Mouse (Mus musculus) Patski (cell line): ENCODE results near the gene Klhl24. TPM values are rescaled to one million over a fixed set of nuclear protein-coding genes. Genes with fewer than 3 reads are reported as not detected.

Experiments used
- ATAC-seq: fragments of 100-300 bp; one replicate; pipeline ENCODE4 v1.8.0; 2021
- CTCF ChIA-PET: fragments of 350-600 bp; sonication (Branson Sonifier 250); formaldehyde crosslinking; loops from one replicate; lab custom pipeline; 2022; ENCODE audit warnings: inconsistent platforms; lab: Charles Lee
- POLR2A ChIA-PET: fragments of 350-600 bp; sonication (Branson Sonifier 250); formaldehyde crosslinking; loops from one replicate; lab custom pipeline; 2022; ENCODE audit warnings: antibody characterized with exemption, inconsistent platforms; lab: Charles Lee
- DNase-seq: peaks from one replicate; pipeline ENCODE4 v3.0.0-alpha.2; 2011; ENCODE audit warnings: low read depth, low spot score
- H3K27me3 ChIP-seq: fragments of 371-371 bp; one replicate; pipeline ENCODE4 v1.5.1; 2021
- CTCF ChIP-seq: fragments of 100-300 bp; IDR thresholded peaks from one replicate; pipeline ENCODE4 v1.5.1; 2021
- in situ Hi-C: fragments of 300-500 bp; cut with MboI; formaldehyde crosslinking; loops from 3 replicates; pipeline ENCODE4 v1.11.1; 2018; ENCODE audit warnings: low pct_unique_long_range_greater_than_20kb, mixed read lengths
- polyA plus RNA-seq: library from polyadenylated mRNA; unstranded; gene quantifications from one replicate; pipeline ENCODE4 v1.2.3, GENCODE M21; 2021

The Klhl24 gene
- 58.2 TPM for polyA plus RNA-seq

GRCm38 (mm10) chr16:20097069-20097710, at the start of gene Klhl24:
Gene Klhl24 (plus strand): TSS chr16:20097542.
- ATAC-seq (peak; percentile 93), DNase-seq (peak; percentile 78)
- ChIA-PET CTCF (interaction anchor here (1.5 kb wide), 1 partner anchor 22 kb away, joined by 3 read pairs; no protein-coding TSS in a partner anchor), POLR2A (no interaction called here)
- TF ChIP-seq CTCF, result peak; percentile 90
- in situ Hi-C loops, result loop anchor here (10.0 to 25.0 kb wide), 2 partner anchors 182 to 360 kb away; no protein-coding TSS in a partner anchor
- no peaks in the 10 kb centered on the region for H3K27me3 ChIP-seq

DNA sequence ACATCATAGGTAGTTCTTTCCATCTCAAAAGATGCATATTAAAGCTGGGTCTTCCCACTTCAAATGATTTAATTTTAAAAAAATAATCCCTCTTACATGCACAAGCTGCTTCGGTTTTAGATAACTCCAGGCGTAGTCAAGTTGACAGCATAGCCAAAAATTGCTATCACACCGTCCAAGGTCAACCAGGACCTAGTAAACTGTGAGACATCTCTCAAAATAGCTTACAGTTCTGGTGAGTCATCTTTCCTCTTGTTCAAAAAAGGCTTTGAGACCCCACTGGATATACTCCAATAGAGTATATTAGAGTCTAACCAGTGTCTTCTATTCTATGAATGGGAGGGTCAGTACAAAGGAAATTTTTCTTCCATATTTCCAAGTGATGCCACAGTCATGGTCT, 44.7 kb upstream of the Klhl24 start:
- CTCF ChIA-PET, result interaction anchor here (1.4 kb wide), 1 partner anchor 31 kb away, joined by 5 read pairs; no protein-coding TSS in a partner anchor
- in situ Hi-C loops, result no loop called here
- H3K27me3 ChIP-seq, result no peaks in the 10 kb centered on the region
- DNase-seq (no peak), ATAC-seq (no peak)
- POLR2A ChIA-PET, result no interaction called here
- no peak for TF ChIP-seq CTCF

- in situ Hi-C loops, result no loop called here
Observed at GRCm38 (mm10) chr16:20072770-20073169, 24.6 kb upstream of the Klhl24 start.

GRCm38 (mm10) chr16:20076675-20077074, 20.7 kb upstream of the Klhl24 start:
- ChIA-PET CTCF (no interaction called here), POLR2A (no interaction called here)
- no peaks in the 10 kb centered on the region for H3K27me3 ChIP-seq
- DNase-seq (no peak), ATAC-seq (no peak)
- in situ Hi-C loops, result loop anchor here (25.0 kb wide), 1 partner anchor 339 kb away; no protein-coding TSS in a partner anchor
- TF ChIP-seq CTCF, result no peak

More at GRCm38 (mm10) chr16:20072770-20073169, 24.6 kb upstream of the Klhl24 start:
- POLR2A ChIA-PET, result no interaction called here
- no peak for DNase-seq
- no peak for ATAC-seq
- no peaks in the 10 kb centered on the region for H3K27me3 ChIP-seq
- TF ChIP-seq CTCF, result no peak
- CTCF ChIA-PET, result no interaction called here

- in situ Hi-C loops, result loop anchor here (25.0 kb wide), 1 partner anchor 343 kb away; no protein-coding TSS in a partner anchor
- ChIA-PET POLR2A (interaction anchor here (0.5 kb wide), 1 partner anchor 64 kb away, joined by 4 read pairs; no protein-coding TSS in a partner anchor), CTCF (interaction anchor here (1.0 kb wide), 1 partner anchor 9 kb away, joined by 3 read pairs; no protein-coding TSS in a partner anchor)
- no peak for TF ChIP-seq CTCF
- H3K27me3 ChIP-seq, result no peaks in the 10 kb centered on the region
- DNase-seq, result no peak
- ATAC-seq, result no peak
Observed at GRCm38 (mm10) chr16:20080271-20080670, 17.1 kb upstream of the Klhl24 start.

DNA sequence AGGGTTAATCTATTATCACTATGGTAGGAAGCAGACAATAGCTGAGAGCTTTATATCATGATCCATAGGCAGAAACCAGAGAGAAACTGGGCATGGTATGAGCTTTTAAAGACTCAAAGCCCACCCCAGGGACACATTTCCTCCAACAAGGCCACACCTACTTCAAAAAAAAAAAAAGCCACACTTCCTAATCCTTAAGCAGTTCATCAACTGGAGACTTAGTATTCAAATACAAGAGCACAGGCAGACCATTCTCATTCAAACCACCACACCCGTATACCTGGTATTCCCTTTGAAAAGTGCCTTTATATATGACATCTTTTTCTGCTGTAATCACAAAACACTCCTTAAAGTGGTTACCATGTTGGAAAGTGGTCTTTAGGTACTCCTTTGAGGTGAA, 12.7 kb upstream of the Klhl24 start:
- CTCF ChIA-PET, result interaction anchor here (1.2 kb wide), 1 partner anchor 8 kb away, joined by 4 read pairs; no protein-coding TSS in a partner anchor
- in situ Hi-C loops, result loop anchor here (25.0 kb wide), 1 partner anchor 347 kb away; no protein-coding TSS in a partner anchor
- POLR2A ChIA-PET, result interaction anchor here (0.7 kb wide), 1 partner anchor 97 kb away, joined by 4 read pairs; no protein-coding TSS in a partner anchor
- no peak for TF ChIP-seq CTCF
- no peak for ATAC-seq
- no peaks in the 10 kb centered on the region for H3K27me3 ChIP-seq
- no peak for DNase-seq

DNA sequence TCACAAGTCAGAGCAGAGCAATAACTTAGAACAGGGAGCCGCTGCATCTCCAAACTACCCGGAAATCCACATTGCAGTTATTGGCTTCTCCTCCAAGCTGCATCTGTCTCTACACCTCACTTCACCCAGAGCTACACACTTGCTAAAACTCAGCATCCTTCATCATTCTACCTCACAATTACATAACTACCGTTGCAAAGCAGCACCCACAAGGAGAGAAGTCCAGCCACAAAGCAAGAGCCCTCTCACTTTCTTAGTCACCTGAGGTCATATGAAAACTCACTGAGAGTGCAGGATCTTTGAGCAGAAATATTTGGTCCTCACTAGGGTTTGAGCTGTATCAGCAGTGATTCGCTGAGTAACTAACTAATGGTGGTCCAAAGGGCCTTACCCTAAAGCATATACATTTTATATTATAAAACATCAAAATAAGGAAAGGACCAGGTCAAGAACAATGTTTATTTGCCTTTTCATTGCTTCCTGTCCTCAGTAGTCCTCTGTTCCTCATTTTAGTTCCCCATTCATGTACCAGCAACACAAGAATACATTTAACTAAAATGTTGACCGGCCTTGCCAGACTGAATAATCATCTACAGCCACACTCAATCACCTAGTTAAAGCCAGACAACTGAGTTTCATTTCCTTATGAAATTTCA, 12.0 kb upstream of the Klhl24 start:
- ChIA-PET CTCF (no interaction called here), POLR2A (no interaction called here)
- no peak for ATAC-seq
- in situ Hi-C loops, result loop anchor here (25.0 kb wide), 1 partner anchor 348 kb away; no protein-coding TSS in a partner anchor
- no peaks in the 10 kb centered on the region for H3K27me3 ChIP-seq
- no peak for TF ChIP-seq CTCF
- DNase-seq, result no peak

DNA sequence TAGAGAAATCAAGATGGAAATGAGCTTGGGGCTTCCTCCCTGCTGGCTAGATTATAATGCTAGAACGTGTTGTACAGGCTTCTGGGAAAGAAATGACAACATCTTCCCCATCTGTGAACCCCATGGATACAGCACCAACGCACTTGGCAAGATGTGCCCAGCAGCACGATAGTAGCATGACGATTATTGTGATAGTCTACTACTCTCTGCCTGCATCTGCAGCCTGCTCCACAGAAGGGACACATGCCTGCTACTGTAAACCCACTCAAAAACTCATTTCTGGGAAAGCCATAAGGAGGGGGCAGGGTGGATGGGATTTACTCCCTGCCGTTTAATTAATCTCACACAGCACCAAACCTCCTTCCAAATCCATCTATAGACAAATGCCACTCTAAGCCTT, 10.4 kb upstream of the Klhl24 start:
- no peaks in the 10 kb centered on the region for H3K27me3 ChIP-seq
- ATAC-seq (no peak), DNase-seq (no peak)
- in situ Hi-C loops, result loop anchor here (25.0 kb wide), 1 partner anchor 350 kb away; no protein-coding TSS in a partner anchor
- ChIA-PET CTCF (interaction anchor here (0.9 kb wide), 1 partner anchor 9 kb away, joined by 3 read pairs; no protein-coding TSS in a partner anchor), POLR2A (no interaction called here)
- no peak for TF ChIP-seq CTCF

GRCm38 (mm10) chr16:20089636-20090035, 7.7 kb upstream of the Klhl24 start:
- ATAC-seq (no peak), DNase-seq (no peak)
- ChIA-PET POLR2A (interaction anchor here (0.7 kb wide), 1 partner anchor 621 kb away, joined by 4 read pairs; no protein-coding TSS in a partner anchor), CTCF (interaction anchor here (1.1 to 1.5 kb wide), 3 partner anchors 9 to 12 kb away, joined by 3 read pairs; no protein-coding TSS in a partner anchor)
- TF ChIP-seq CTCF, result peak; percentile 22
- H3K27me3 ChIP-seq, result no peaks in the 10 kb centered on the region
- in situ Hi-C loops, result loop anchor here (10.0 to 25.0 kb wide), 2 partner anchors 175 to 352 kb away; no protein-coding TSS in a partner anchor

DNA sequence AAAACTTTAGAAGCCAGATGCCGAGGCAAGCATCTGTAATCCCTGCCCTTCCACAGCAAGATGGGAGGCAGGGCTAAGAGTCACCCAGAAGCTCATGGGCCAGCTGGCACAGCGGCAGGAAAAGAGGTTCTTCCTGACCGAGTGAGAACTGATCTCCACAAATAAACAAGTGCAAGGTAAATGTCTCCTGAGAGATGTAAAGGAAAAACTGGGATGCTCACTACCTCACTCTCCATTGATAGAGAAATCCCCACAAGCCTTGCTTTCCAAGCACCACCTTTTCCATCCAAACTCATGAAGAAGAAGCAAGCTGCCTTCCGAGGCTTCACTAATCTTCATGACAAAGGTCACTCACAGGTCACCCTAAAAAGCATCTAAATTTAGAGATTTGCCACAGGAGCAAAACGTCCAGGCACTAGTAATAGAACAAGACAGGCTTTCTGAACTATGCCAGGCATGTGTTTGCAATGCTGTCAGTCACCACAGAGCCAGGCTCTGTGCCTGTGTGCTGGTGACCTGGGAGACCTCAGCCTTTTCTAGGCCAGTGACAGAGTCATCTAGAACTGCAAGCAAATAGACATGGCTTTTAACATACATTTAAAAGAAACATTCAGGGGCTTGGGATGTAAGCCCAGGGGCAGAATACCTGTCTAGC, 6.3 kb upstream of the Klhl24 start:
- TF ChIP-seq CTCF, result no peak
- DNase-seq (no peak), ATAC-seq (no peak)
- ChIA-PET POLR2A (no interaction called here), CTCF (no interaction called here)
- in situ Hi-C loops, result loop anchor here (10.0 to 25.0 kb wide), 2 partner anchors 176 to 354 kb away; no protein-coding TSS in a partner anchor
- no peaks in the 10 kb centered on the region for H3K27me3 ChIP-seq
